Mouse (Mus musculus) central nervous system, embryonic 14 days (tissue): ENCODE results near the gene Il23a. TPM values are rescaled to one million over a fixed set of nuclear protein-coding genes. Genes with fewer than 3 reads are reported as not detected.

Experiments used
- polyA plus RNA-seq: library from polyadenylated mRNA; depleted of rRNA; stranded (reverse); fragments of >200 nt; gene quantifications from 2 replicates; pipeline ENCODE4 v1.2.3, GENCODE M21; 2012; rRNA removed

The Il23a gene
- polyA plus RNA-seq: 0.10 and 0.14 TPM in 2 replicates

DNA sequence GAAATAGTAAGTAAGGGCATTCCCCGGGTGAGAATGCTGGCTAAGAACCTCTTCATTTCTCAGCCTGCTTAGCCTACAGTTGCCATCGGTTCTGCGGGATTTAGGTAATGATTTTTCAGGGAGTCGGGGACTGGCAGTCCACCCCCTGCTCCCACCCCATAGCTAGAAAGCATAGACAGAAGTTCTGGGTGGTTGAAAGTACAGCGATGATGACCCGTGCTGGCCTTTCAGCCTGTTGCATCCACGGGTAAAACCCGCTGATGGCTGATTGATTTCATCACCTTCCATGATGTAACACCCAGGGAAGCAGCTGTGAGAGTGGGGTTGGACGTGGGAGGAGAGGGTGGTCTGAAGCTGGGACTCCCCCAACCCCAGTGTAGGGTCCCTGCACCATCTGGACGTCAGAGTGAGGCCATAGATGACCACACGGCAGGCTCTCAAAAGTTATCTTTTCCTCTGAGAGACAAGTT is at the start of gene Il23a:
TSS of gene Il23a (minus strand) at position 51 of the 470 bp plus-strand sequence.

GRCm38 (mm10) chr10:128337306-128338181 is 39.0 kb upstream of the Il23a start, which contains the start of gene Cs:
Gene Cs (plus strand): TSS chr10:128337734.

DNA sequence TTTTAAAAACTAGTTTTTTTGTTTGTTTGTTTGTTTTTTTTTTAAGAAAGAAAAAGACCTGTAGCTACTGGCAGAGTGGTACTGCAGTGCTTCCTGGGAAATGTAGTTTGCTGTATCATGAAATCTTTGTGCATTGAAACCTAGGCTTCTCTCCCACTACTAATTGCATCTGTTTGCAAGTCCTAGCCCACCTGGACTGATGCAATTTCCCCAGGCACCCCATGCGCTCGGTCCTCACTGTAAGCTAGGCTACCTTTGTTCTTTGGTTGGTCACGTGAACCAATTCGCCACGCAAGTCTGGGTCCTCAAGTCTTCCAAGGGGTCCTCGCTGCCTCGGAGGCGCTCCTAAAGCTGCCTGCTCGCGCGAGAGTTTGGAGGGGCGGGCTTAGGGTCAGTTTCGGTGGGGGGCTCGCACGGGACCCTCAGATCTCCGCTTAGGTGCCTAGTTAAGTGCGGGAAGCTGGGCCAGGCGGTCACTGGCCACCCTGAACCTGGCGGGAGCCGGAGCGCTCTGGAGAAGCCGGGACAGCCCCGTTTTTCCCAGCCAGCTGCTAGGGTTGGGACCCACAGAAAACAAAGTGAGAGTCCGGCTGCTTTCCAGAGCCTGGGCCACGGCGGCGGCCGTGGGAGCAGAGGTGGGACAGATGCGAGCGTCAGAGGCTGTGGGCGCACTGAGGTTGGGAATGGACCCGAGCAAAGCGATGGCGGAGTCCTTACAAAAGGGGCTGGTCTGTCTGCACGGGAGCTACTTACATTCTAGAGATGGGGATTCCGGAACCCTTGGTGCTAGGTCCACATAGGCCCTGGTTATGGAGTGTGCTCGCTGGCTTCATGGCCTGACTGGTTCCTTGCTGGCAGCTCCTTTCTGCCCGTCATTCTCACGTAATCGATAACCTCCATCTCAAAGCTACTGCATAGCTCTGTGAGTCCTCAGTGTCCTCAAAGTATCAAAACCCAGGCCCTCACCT is 23.9 kb upstream of the Il23a start, which contains the start of gene Cnpy2:
TSS of gene Cnpy2 (plus strand) at position 319 of the 968 bp plus-strand sequence.

DNA sequence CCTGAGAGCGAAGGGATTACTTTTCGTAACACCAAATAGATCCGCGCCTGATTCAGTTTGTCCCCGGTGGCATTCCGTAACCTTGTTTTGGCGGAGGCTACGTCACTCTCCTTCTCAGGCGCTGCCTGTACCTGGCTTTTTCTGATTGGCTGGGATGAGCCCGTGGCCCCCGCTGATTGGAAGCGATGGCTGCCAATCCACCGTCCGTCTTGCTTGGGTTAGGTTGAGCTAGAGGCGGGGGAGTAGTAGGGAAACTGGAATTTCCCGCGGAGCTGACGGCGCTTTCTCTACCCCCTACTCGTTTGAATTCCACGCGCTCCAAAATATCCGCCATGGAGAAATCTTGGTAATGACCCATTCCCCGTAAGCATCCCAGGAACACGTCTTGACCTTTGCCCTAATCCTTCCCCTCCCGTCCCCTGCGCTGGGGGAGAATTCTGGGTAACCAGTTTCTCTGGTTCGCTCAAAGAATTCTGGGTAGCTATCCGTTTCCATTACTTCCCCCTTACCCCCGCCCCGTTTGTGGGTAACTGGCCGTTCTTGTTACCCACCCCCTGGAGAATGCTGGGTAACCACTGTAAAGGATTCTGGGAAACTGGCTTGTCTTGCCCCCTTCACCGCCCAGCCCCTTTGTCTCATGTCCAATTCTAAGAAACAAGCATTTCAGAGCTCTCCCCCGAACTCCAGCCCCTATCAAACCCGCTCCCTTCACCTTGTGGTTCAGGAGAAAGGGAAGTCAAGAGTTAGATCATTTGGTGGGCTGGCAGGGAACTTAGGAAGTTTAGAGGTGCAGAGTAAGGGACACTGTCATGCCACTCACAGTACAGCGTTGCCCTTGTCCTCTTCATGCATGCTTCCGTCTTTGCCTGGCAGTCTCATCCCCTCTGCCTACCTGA is 4.8 kb upstream of the Il23a start, which contains the start of gene Pan2:
TSS of gene Pan2 (plus strand) at position 210 of the 896 bp plus-strand sequence.

DNA sequence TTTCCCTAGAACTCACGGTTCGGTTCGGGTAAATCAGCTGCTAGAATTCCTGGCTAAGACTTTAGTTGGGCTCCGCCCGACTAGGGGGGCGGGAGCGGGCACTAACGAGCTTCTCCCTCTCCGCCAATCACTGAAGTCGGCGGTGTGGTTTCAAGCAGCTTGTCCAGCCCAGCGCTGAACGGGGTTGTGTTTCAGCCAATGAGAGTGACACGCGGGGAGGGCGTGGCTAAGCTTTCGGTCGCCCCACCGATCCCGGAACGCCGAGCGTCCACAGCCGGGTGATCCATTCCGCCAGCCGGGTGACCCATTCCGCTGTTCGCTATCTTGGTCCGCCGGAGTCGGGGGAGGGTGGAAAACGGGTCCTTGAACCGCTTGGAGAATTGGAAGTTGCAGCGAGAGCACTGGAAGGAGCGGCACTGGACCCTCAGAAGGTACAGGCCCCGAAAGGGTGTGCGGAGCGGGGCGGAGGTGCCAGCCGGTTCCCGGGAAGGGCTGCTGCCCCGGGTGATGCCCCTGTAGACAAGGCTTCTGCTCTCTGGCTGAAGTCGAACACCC is 28.2 kb downstream of the Il23a start, which contains the start of gene Stat2:
TSS of gene Stat2 (plus strand) at position 273 of the 555 bp plus-strand sequence.

DNA sequence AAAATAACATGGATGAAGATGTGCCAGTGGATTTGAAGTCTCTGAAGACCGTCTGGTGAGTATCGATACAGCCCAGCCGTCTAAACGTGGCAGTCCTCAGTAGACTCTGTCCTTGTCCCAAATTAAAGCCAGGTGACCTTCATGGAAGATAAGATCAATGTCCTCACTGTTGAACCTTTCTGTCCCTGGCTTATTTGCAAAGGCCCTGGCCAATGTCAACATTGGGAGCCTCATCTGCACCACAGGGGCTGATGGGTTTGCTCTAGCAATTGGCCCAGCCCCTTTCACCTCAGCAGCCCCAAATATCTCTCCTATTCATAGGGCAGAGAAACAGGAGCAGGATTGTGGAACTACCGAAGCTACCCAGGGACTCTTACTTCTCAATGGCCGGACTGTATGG is 30.2 kb downstream of the Il23a start, which contains the start of gene Apof:
TSS of gene Apof (plus strand) at position 301 of the 400 bp plus-strand sequence.

GRCm38 (mm10) chr10:128253677-128254255 is 44.8 kb downstream of the Il23a start, which contains the start of gene Apon:
Gene Apon (plus strand): TSS chr10:128254096.

Other genes starting within 250 kb of the Il23a start
- 77.7 and 83.0 TPM in 2 replicates for gene Ptges3, start 239.8 kb downstream of the Il23a start, polyA plus RNA-seq
- 1,340 and 1,417 TPM in 2 replicates for gene Atp5b, start 215.5 kb downstream of the Il23a start, polyA plus RNA-seq
- gene Baz2a, start 207.2 kb downstream of the Il23a start, polyA plus RNA-seq: 34.0 and 36.0 TPM in 2 replicates
- 28.0 and 39.8 TPM in 2 replicates for gene Rbms2, start 118.5 kb downstream of the Il23a start, polyA plus RNA-seq
- 3.6 and 4.0 TPM in 2 replicates for gene Gls2, start 104.3 kb downstream of the Il23a start, polyA plus RNA-seq
- gene Spryd4, start 86.9 kb downstream of the Il23a start, polyA plus RNA-seq: 13.6 and 15.5 TPM in 2 replicates
- gene Mip, start 72.9 kb downstream of the Il23a start, polyA plus RNA-seq: 0.23 and 0.26 TPM in 2 replicates
- gene Timeless, start 66.7 kb downstream of the Il23a start, polyA plus RNA-seq: 18.3 and 20.5 TPM in 2 replicates
- gene Apon, start 44.7 kb downstream of the Il23a start, polyA plus RNA-seq: 0.38 and 0.45 TPM in 2 replicates
- not detected in 2 replicates for gene Apof, start 30.1 kb downstream of the Il23a start, polyA plus RNA-seq
- gene Stat2, start 28.2 kb downstream of the Il23a start, polyA plus RNA-seq: 30.6 and 34.3 TPM in 2 replicates
- gene Pan2, start 4.6 kb upstream of the Il23a start, polyA plus RNA-seq: 44.2 and 45.9 TPM in 2 replicates
- gene Cnpy2, start 23.7 kb upstream of the Il23a start, polyA plus RNA-seq: 110 and 127 TPM in 2 replicates
- gene Cs, start 39.0 kb upstream of the Il23a start, polyA plus RNA-seq: 172 and 176 TPM in 2 replicates
- gene Coq10a, start 70.2 kb upstream of the Il23a start, polyA plus RNA-seq: 77.1 and 77.4 TPM in 2 replicates
- 47.3 and 49.7 TPM in 2 replicates for gene Ankrd52, start 78.4 kb upstream of the Il23a start, polyA plus RNA-seq
- gene Slc39a5, start 102.5 kb upstream of the Il23a start, polyA plus RNA-seq: 0.10 and 0.28 TPM in 2 replicates
- 94.8 and 115 TPM in 2 replicates for gene Nabp2, start 112.7 kb upstream of the Il23a start, polyA plus RNA-seq
- gene Rnf41, start 112.9 kb upstream of the Il23a start, polyA plus RNA-seq: 62.8 and 67.8 TPM in 2 replicates
- 361 and 409 TPM in 2 replicates for gene Smarcc2, start 160.5 kb upstream of the Il23a start, polyA plus RNA-seq
- gene Myl6, start 195.4 kb upstream of the Il23a start, polyA plus RNA-seq: 1,386 and 1,494 TPM in 2 replicates
- 30.5 and 38.6 TPM in 2 replicates for gene Myl6b, start 199.9 kb upstream of the Il23a start, polyA plus RNA-seq
- gene Esyt1, start 227.1 kb upstream of the Il23a start, polyA plus RNA-seq: 16.6 and 28.0 TPM in 2 replicates
- 18.2 and 19.1 TPM in 2 replicates for gene Zc3h10, start 249.0 kb upstream of the Il23a start, polyA plus RNA-seq